Mouse (Mus musculus) heart, adult 2 months (tissue): ENCODE results near the gene Exd1.

ENCODE experiments used
- CTCF ChIP-seq: fragments of 200-600 bp; IDR thresholded peaks from 2 replicates; pipeline ENCODE4 v1.8.1; 2022; ENCODE audit warnings: antibody characterized with exemption, mild to moderate bottlenecking, moderate library complexity
- EP300 ChIP-seq: fragments of 200-500 bp; IDR thresholded peaks from 2 replicates; pipeline ENCODE4 v1.6.1; 2011; ENCODE audit warnings: low read depth, low read length, control low read depth; ENCODE audit not compliant: insufficient read depth
- POLR2A ChIP-seq: fragments of 200-500 bp; IDR thresholded peaks from 2 replicates; pipeline ENCODE4 v1.6.1; 2011; ENCODE audit warnings: mild to moderate bottlenecking, low read depth, low read length, control low read depth; ENCODE audit not compliant: insufficient read depth

DNA sequence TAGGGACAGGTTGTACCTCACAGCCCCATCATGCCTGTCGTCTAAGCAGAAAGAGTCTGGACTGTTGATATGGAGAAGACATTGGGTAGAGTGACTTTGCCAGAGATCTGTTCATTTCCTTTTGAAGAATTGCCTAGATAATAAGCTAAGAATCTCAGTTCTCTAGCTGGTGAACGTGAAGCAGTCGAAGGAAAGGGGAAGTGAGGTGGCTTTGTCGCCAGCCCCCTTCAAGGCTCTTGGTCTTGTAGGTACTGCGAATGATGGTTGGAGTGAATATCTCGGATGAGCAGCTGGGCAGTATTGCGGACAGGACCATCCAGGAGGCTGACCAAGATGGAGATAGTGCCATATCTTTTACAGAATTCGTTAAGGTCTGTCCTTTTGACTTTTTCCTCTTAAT, 36.9 kb upstream of the Exd1 start:
- TF ChIP-seq CTCF (no peak), POLR2A (no peak), EP300 (no peak)
